Mouse (Mus musculus) T-cell, adult 2 months (primary cell): ENCODE data around the gene Camk2d.

ENCODE experiments used
- DNase-seq: peaks from one replicate; pipeline ENCODE4 v3.0.0; 2022; ENCODE audit warnings: low spot score

Camk2d gene

GRCm38 (mm10) chr3:126810372-126811090 is 214.4 kb downstream of the Camk2d start:
- DNase-seq, result no peak

DNA sequence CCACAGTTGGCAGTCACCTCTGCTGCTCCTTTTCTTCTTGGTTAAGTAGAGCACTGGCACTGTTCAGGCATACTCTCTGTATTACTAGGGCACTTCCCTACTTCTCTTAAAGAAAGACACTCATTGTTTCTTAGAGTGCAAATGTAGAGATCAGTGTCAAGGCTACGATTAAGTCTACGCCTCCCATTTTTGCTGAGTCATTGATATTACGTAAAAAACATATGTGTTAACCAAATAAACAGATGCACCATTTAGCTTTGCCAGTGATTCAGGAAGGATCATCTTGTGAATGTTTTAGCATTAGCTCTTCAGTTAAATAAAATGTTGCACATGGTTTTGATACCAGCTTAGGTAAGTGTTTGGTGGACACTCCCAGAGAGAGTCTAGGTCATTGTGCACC is 215.5 kb downstream of the Camk2d start:
- no peak for DNase-seq

DNA sequence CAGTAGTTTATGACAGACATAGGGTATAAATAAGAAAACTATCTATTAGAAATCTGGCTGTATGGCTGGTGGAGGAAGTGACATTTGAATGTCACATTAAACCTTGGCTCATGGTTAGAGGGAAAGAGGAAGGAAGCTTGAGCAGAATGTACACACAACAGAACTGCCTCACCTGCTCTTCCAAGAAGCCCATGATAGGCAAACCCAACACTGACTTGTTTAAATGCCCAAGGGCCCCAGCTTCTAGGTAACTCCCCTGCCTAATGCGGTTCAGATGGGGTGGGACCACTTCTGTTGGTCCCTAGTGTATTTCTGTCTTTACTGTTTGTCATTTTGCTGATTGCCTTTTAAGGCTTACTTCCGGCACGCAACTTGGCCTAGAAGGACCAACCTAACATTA is 226.3 kb downstream of the Camk2d start:
- no peak for DNase-seq

DNA sequence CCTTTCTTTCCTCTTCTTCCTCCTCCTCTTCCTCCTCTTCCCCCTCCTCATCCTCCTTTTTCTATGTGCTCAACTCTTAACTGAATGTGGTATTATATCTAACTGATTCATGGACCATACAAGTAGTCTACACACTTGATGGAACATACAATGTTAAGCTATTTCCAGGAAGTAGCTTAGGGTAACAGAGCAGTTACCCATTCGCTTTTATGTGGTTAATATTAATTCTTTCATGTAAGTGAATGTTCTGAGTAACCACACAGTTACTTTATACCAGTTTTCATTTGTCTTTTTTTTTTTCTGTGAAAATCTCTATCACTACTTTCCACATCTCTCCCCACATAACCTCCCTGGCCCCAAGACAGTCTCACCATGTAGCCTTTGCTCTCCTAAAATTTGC is 228.8 kb downstream of the Camk2d start:
- no peak for DNase-seq

DNA sequence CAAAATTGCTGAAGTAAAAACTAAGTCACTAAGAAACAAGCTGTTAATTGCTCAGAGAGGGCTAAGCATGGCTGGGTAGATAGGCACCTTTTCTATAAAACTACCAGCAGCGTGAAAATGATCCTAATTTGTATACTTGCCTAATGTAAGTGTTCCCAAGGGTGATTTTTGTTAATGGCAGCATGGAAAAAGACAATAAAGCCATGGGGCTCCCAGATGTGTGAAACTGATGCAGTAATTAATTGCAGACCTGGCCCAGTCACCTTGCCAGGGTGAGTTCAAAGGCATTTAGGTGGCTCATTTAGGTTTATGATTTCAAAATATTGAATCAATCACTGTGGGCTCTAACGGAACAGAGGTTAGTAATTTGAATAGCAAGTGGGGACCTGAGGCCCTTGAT is 230.1 kb downstream of the Camk2d start:
- DNase-seq, result no peak

GRCm38 (mm10) chr3:126827900-126828299 is 231.8 kb downstream of the Camk2d start:
- DNase-seq, result no peak

DNA sequence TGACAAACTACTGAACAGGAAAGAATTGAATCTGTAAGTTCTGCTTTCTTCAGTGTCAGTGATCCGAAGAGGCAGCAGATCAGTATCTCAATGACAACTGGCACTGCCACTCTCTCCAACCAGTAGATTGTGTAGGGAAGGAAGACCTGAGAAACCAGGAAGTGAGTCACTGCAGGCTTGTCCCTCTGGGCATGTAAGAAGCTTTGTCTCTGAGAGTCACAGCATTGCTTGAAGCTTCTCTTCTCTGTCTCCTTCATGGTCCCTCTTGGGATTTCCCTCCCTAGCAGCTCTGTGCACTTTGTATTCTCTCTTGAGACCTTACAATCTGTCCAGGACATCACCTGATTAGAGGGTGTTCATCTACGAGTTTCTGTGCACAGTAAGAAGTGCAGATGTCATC is 233.7 kb downstream of the Camk2d start:
- DNase-seq, result no peak

GRCm38 (mm10) chr3:126831418-126832138 is 235.5 kb downstream of the Camk2d start:
- DNase-seq, result no peak

DNA sequence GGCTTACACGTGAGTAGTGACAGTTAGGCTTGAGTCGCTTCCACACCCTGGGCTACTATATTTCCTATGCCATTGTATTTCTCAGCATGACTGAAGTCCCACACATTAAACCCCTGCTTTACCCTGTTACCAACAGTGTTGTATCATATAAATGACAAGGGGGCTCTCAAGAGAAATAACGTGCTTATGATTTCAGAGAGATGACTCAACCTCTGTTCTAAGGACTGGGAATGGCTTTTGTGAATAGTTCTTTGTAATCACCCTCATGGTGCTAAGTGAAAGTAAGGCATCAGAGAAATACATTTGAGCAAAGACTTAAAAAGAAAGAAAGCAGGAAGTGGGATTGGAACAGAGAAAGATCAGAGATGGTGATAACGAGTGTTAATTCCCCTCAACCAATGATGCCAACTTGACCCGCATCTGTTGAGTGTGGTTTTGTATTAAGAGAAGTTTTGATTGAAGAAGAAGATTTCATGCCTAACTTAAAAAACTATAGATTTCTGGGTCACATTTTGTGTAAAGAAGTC is 238.6 kb downstream of the Camk2d start:
- DNase-seq, result peak; percentile 24

DNA sequence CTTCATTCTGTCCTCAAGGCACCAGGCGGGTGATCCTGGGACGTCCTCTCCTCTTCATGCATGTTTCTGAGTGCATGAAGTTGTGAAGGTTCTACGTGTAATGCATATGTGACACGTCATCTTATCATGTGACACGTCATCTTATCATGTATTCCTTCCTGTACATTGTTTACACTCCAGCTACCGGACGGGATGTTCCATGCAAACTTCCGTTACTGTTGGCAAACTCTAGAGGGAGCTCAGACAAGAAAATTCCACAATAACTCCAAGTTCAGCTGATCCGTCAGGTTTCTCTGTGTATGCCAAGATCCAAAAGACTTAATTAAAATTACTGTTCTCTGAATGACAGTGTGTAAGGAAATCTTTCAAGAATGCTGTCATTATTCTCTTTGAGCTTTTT is 246.7 kb downstream of the Camk2d start:
- no peak for DNase-seq

DNA sequence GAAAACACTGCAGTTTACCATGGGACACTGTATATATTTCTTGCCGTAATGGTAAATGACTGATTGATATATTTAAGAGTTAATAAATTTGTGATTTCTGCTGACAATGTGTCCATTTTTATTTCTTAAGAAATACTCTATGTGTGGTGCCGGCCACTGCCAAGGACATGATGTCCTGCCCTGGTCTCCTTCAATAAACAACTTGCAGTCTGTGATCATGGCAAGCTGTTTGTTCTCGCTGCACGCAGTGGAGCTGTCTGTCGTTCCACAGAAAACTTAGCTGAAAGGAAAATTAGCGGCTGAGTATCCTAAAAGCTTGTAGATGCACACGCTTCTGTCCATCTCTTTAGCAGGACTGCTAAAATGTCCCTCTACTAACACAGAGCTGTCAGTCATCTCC is 248.7 kb downstream of the Camk2d start:
- DNase-seq, result no peak

GRCm38 (mm10) chr3:126848081-126848480 is 252.0 kb downstream of the Camk2d start:
- DNase-seq, result no peak

DNA sequence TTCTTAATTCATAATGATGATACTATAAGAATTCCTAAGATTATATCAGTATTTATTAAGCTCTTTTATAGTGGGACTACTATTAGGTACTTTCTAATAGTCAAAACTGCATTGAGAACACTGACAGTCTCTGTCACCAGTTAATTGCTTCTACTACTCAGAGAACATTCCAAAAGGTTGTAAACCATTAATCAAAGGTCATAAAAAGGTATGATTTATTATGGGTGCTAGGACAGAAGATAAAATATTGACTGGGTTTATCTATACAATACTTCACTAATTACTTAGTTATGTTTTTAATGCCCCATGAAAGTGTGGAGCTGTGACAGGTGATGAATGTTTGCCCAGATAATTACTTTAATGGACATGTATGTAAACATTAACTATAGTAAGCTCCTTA is 264.3 kb downstream of the Camk2d start:
- no peak for DNase-seq

DNA sequence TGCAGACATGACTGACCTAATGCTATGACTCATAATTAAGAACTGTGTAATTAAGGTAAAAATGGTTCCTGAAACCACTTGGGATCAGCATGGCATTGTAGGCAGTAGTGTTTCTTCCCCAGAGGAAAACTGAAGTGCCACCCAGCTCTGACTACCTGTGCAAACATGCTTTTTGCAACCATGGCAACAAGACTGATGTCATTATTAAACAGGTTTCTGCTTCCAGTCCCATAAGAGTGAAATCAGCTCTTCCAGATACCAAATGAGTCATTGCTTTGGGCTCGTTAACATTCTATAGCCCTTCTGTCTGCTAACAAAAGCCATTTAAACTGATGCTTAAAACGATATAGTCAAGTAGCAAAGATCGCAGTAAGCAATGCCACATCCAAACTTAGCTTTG is 273.5 kb downstream of the Camk2d start:
- DNase-seq, result no peak

- DNase-seq, result no peak
These were observed 274.6 kb downstream of the Camk2d start for GRCm38 (mm10) chr3:126870688-126871087.

GRCm38 (mm10) chr3:126878233-126878632 is 282.1 kb downstream of the Camk2d start:
- DNase-seq, result no peak

DNA sequence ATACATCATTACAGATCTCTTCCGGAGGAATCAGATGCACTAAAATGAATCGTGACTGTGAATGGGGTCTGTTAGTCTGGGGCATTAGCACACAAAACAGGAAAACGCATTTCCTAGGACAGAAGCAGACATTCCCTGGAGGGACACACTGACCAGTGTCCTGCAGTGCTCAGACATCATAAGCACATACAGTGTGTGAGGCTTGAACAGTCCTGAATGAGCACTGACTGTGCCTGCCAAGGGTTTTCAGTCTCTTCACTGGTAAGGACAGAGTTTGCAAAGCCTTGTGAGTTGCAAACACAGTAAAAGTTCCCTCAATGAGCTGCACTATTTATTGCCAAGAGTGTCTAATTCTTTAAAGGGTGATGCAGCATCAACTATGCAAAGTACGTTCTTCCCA is 290.0 kb downstream of the Camk2d start:
- no peak for DNase-seq

GRCm38 (mm10) chr3:126886644-126887043 is 290.5 kb downstream of the Camk2d start:
- no peak for DNase-seq
